Mouse (Mus musculus): ENCODE measurements around the gene Gas1. TPM values are rescaled to one million over a fixed set of nuclear protein-coding genes. Genes with fewer than 3 reads are reported as not detected.

The Gas1 gene
- polyA plus RNA-seq, 1 experiment = 25.7 TPM

GRCm38 (mm10) chr13:60175490-60176135 is 1.6 kb downstream of the Gas1 start:
- TF ChIP-seq POLR2AphosphoS2 (IDR thresholded peaks at IDR 0.05; ENCODE audit: insufficient read length, low read depth) (peak; percentile 39), MAX (IDR thresholded peaks at IDR 0.05; ENCODE audit: low read depth) (no peak), E2F4 (IDR thresholded peaks at IDR 0.05; ENCODE audit: insufficient read depth) (no peak), SRF (IDR thresholded peaks at IDR 0.05; ENCODE audit: control insufficient read depth, insufficient read length, low read depth) (no peak), TCF3 (IDR thresholded peaks at IDR 0.05; ENCODE audit: insufficient read length, low read depth) (no peak), TCF12 (IDR thresholded peaks at IDR 0.05; ENCODE audit: insufficient read depth, poor library complexity, severe bottlenecking) (no peak), POLR2A (IDR thresholded peaks at IDR 0.05; ENCODE audit: insufficient read length, low read depth) (peak; percentile 35)

GRCm38 (mm10) chr13:60174953-60175352 is 2.2 kb downstream of the Gas1 start:
- Histone ChIP-seq H3K4me2 (ENCODE audit: low read depth) (peak overlapping the region; percentile 87), H3K27me3 (ENCODE audit: control insufficient read depth, insufficient read depth, insufficient read length) (no peaks in the 10 kb centered on the region), H3ac (ENCODE audit: control insufficient read depth, insufficient read length) (peak overlapping the region; percentile 86), H3K36me3 (ENCODE audit: control insufficient read depth, insufficient read depth) (no peaks in the 10 kb centered on the region), H3K4me3 (peak overlapping the region; percentile 93), H3K79me2 (ENCODE audit: control insufficient read depth, insufficient read depth) (peaks cover 22% of the 10 kb centered on the region)
- no peak for TF ChIP-seq MYOG (IDR thresholded peaks at IDR 0.05; ENCODE audit: control insufficient read depth in 1 of 3, insufficient read depth in 1 of 3, insufficient read length in 2 of 3, low read depth in 2 of 3)
- TF ChIP-seq TCF3 (IDR thresholded peaks at IDR 0.05; ENCODE audit: insufficient read length, low read depth) = no peak
- TF ChIP-seq USF1 (IDR thresholded peaks at IDR 0.05; ENCODE audit: low read depth) = peak; percentile 55
- no peak for TF ChIP-seq REST (IDR thresholded peaks at IDR 0.05; ENCODE audit: insufficient read depth, insufficient read length)

More at GRCm38 (mm10) chr13:60175490-60176135, 1.6 kb downstream of the Gas1 start:
- Histone ChIP-seq H3K79me2 (ENCODE audit: control insufficient read depth, insufficient read depth) (peaks cover 22% of the 10 kb centered on the region), H3K4me3 (peak overlapping the region; percentile 93), H3K27me3 (ENCODE audit: control insufficient read depth, insufficient read depth, insufficient read length) (no peaks in the 10 kb centered on the region), H3K36me3 (ENCODE audit: control insufficient read depth, insufficient read depth) (no peaks in the 10 kb centered on the region), H3K4me2 (ENCODE audit: low read depth) (peak overlapping the region; percentile 87), H3ac (ENCODE audit: control insufficient read depth, insufficient read length) (peak overlapping the region; percentile 86)

- TF ChIP-seq E2F4 (IDR thresholded peaks at IDR 0.05; ENCODE audit: insufficient read depth) (no peak), TCF12 (IDR thresholded peaks at IDR 0.05; ENCODE audit: insufficient read depth, poor library complexity, severe bottlenecking) (no peak), SRF (IDR thresholded peaks at IDR 0.05; ENCODE audit: control insufficient read depth, insufficient read length, low read depth) (no peak), MAX (IDR thresholded peaks at IDR 0.05; ENCODE audit: low read depth) (no peak), MYOD1 (IDR thresholded peaks at IDR 0.05; ENCODE audit: control insufficient read depth in 1 of 3, insufficient read length in 2 of 3, low read depth in 2 of 3) (no peak), POLR2A (IDR thresholded peaks at IDR 0.05; ENCODE audit: insufficient read length, low read depth) (no peak), POLR2AphosphoS2 (IDR thresholded peaks at IDR 0.05; ENCODE audit: insufficient read length, low read depth) (no peak), TCF3 (IDR thresholded peaks at IDR 0.05; ENCODE audit: insufficient read length, low read depth) (no peak), REST (IDR thresholded peaks at IDR 0.05; ENCODE audit: insufficient read depth, insufficient read length) (no peak)
- H3K4me2 ChIP-seq (ENCODE audit: low read depth) = peak overlapping the region; percentile 87
- peak overlapping the region; percentile 93 for H3K4me3 ChIP-seq
- H3K79me2 ChIP-seq (ENCODE audit: control insufficient read depth, insufficient read depth) = peaks cover 22% of the 10 kb centered on the region
- no peaks in the 10 kb centered on the region for H3K27me3 ChIP-seq (ENCODE audit: control insufficient read depth, insufficient read depth, insufficient read length)
- no peak overlapping the region for H3ac ChIP-seq (ENCODE audit: control insufficient read depth, insufficient read length)
- H3K36me3 ChIP-seq (ENCODE audit: control insufficient read depth, insufficient read depth) = no peaks in the 10 kb centered on the region
These were observed 3.3 kb downstream of the Gas1 start for GRCm38 (mm10) chr13:60173591-60174524.

DNA sequence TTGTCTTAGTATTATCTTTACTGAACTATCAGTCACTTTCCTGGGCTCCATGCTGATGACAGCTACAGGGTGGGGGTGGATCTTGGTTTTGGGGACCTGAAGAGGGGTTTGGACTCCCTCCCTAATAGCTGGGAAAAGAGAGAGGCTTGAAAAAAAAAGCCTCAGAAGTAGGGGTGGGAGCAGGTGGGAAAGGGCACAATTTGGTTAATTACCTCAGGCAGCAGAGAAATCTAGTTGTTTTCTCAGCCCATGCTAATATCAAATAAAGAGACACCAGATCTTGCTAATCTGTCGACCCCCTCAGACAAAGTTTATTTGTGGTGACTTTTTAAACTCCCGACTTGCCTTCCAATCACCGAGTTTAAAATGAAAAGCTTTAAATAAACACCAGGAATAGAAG is 4.0 kb downstream of the Gas1 start:
- Histone ChIP-seq H3K36me3 (ENCODE audit: control insufficient read depth, insufficient read depth) (no peaks in the 10 kb centered on the region), H3K4me3 (no peak overlapping the region), H3K79me2 (ENCODE audit: control insufficient read depth, insufficient read depth) (peaks cover 22% of the 10 kb centered on the region), H3K4me2 (ENCODE audit: low read depth) (peak overlapping the region; percentile 87), H3ac (ENCODE audit: control insufficient read depth, insufficient read length) (no peak overlapping the region), H3K27me3 (ENCODE audit: control insufficient read depth, insufficient read depth, insufficient read length) (no peaks in the 10 kb centered on the region)
- TF ChIP-seq MAX (IDR thresholded peaks at IDR 0.05; ENCODE audit: low read depth) (no peak), E2F4 (IDR thresholded peaks at IDR 0.05; ENCODE audit: insufficient read depth) (no peak), MYOD1 (IDR thresholded peaks at IDR 0.05; ENCODE audit: control insufficient read depth in 1 of 3, insufficient read length in 2 of 3, low read depth in 2 of 3) (no peak), TCF3 (IDR thresholded peaks at IDR 0.05; ENCODE audit: insufficient read length, low read depth) (no peak), REST (IDR thresholded peaks at IDR 0.05; ENCODE audit: insufficient read depth, insufficient read length) (no peak), MYOG (IDR thresholded peaks at IDR 0.05; ENCODE audit: control insufficient read depth in 1 of 3, insufficient read depth in 1 of 3, insufficient read length in 2 of 3, low read depth in 2 of 3) (no peak), SRF (IDR thresholded peaks at IDR 0.05; ENCODE audit: control insufficient read depth, insufficient read length, low read depth) (no peak), TCF12 (IDR thresholded peaks at IDR 0.05; ENCODE audit: insufficient read depth, poor library complexity, severe bottlenecking) (no peak), POLR2A (IDR thresholded peaks at IDR 0.05; ENCODE audit: insufficient read length, low read depth) (no peak), POLR2AphosphoS2 (IDR thresholded peaks at IDR 0.05; ENCODE audit: insufficient read length, low read depth) (no peak), USF1 (IDR thresholded peaks at IDR 0.05; ENCODE audit: low read depth) (no peak), CEBPB (IDR thresholded peaks at IDR 0.05; ENCODE audit: insufficient read depth, poor library complexity, severe bottlenecking) (no peak)

Measured in myocyte (in vitro differentiated cells).